Mouse (Mus musculus): ENCODE results near the gene Neu1.

DNA sequence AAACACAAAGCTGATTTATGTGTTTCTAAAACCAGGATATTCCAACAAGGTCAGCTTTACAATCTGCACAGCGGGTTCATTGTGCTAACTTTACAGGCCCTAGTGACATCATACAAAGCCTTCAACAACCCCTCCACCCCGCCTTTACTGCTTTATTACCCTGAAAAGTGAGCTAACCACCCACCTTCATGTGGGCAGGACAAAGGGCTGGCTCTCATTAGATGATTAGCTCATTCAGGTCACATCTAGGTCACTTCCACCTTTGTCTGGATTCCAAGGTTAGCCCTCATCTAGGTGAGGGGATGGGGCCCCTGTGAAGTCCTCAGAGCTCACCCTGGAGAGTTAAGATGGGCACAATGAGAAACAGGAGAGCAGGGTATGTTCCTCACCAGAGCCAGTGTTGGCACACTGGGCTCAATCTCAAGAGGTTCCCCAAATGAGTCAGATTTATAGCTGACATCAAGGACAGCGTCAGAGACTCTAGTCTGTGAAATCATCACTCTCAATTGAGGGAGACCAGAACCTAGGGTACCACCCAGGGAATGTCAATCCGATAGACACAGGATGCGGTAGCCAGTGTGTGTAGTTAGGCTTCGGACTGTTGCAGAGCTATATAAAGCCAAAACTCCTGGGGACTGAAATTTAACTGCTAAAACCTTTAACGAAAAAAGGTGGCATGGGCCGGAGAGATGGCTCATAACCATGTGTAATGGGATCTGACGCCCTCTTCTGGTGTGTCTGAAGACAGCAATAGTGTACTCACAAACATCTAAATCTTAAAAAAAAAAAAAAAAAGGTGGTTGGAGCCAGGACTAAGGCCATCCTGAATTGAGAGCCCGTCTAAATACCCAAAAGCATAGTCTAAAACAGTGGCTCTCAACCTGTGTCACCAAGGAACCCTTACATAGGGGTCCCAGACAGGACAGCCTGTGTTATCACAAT, 19.7 kb downstream of the Neu1 start:
- no peak for TF ChIP-seq CTCF (IDR thresholded peaks at IDR 0.05; ENCODE audit: control insufficient read depth, insufficient read depth, insufficient replicate concordance, low read depth, low read length)
- TF ChIP-seq POLR2A (IDR thresholded peaks at IDR 0.05; ENCODE audit: control insufficient read depth, low read depth, low read length), result no peak

Data from testis, adult 2 months (tissue).